Mouse (Mus musculus): ENCODE data around the gene Slc38a10. TPM values are rescaled to one million over a fixed set of nuclear protein-coding genes. Genes with fewer than 3 reads are reported as not detected.

Slc38a10 gene
- polyA plus RNA-seq, 1 experiment from 2014 or later: 108 TPM

DNA sequence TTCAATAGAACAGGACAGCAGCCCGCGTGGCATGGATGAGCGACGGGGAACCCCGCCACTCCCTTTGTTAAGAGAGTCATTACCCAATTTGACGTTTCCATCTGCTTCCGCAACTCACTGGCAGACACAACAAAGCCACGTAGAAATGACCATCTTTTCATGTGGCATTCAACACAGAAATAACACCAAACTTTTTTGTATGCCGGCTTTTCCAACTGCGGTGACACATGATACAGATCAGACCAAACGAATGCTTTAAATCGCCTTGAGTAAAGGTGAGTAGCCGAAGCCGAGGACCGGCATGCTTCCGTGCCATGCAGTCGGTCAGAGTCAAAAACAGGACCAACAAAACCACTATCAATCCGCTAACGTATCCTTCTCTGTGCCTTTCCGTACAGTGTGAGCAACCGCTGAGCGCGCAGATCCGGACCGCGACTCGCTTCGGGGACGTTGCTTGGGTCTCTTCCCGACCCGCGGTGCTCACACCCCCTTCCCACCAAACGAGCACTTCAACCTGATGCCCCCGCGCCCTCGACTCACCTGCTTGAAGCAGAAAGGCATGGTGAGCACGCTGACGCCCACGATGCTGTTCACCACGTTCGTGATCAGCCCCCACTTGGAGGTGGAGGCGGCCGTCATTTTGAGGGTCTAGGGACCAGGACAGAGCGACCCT, 570 bp downstream of the Slc38a10 start:
- Histone ChIP-seq H3K27ac (replicated peaks) (peak overlapping the region; percentile 86), H3K27me3 (no peaks in the 10 kb centered on the region), H3K36me3 (0 out of 2 replicates have a peak, but pooled peaks cover 8% of the 10 kb centered on the region), H3K4me3 (peak overlapping the region; percentile 95), H3K4me2 (peak overlapping the region; percentile 80), H3K4me1 (replicated peaks) (peaks cover 26% of the 10 kb centered on the region), H3K9me3 (no peaks in the 10 kb centered on the region), H3K9ac (peak overlapping the region; percentile 89)
- WGBS: under 1% methylated on average over 44 of the region's 44 CpGs
- peak; percentile 72 for ATAC-seq (ENCODE audit: low read depth)

DNA sequence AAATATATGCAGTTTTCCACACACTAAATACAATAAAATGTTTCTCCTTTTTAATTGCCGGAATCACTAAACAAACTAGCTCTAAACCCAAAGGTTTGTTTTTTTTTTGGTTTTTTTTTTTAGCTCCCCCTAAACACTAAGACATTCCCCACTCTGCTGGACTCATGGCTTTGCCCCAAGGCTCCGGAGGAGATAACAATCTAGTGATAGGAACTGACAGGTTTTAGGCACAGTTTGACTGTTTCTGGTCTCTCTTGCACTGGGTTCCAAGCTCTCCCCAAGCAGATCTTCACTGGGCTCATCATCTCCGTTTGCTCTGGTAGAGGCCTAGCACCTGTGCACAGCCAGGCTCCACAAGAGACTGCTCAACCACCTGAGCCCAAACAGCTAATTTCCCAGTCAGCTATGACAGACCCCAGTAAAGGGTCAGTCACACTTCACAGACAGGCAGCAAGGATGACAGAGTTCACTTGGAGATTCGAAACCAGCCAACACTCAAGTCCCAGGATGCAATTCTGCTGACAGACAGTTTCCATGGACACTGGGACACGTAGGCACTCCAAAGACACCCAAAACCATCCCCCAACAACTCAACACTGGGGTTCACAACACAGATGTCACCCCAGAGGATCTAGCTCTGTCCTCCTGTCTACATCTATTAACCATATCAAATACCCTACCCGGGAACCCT, 1.5 kb downstream of the Slc38a10 start:
- WGBS: 46% methylated on average over 6 of the region's 6 CpGs
- peaks cover 30% of the 10 kb centered on the region for H3K4me1 ChIP-seq (replicated peaks)
- H3K4me2 ChIP-seq: peak overlapping the region; percentile 80
- no peaks in the 10 kb centered on the region for H3K27me3 ChIP-seq
- H3K36me3 ChIP-seq: 0 out of 2 replicates have a peak, but pooled peaks cover 8% of the 10 kb centered on the region
- peak overlapping the region; percentile 95 for H3K4me3 ChIP-seq
- no peak for ATAC-seq (ENCODE audit: low read depth)
- H3K9me3 ChIP-seq: no peaks in the 10 kb centered on the region
- H3K27ac ChIP-seq (replicated peaks): no peak overlapping the region; the same call in 1 of the 2 replicates
- peak overlapping the region; percentile 89 for H3K9ac ChIP-seq

DNA sequence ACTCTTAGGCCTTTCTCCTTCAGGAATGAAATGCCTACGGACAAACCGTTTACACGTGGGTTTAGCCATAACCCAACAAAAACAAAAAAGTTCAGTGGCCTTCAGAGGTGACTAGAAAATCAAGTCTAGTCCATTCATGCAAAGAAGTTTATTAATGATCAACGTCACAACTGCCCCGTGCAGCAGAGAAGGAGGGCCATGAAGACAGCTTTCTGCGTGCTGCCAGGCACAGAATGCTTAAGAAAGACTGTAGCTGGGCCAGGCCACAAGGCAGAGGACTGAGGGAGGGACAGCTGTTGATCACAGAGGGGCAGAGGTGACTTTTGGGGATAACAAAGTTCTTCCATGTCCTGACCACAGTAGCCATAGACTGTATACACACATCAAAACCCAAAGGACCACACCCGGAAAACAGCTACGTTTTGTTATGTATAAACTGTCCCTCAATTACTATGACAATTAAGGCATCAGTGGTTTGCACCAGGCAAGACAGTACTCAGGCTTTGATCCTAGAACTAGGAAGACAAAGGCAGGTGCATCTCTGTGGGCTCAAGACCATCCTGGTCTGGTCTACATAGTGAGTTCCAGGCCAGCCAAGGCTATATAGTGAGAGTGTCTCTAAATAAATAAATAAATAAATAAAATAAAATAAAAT, 2.8 kb downstream of the Slc38a10 start:
- no peak for ATAC-seq (ENCODE audit: low read depth)
- Histone ChIP-seq H3K4me2 (no peak overlapping the region), H3K9me3 (no peaks in the 10 kb centered on the region), H3K27me3 (no peaks in the 10 kb centered on the region), H3K4me1 (replicated peaks) (peaks cover 43% of the 10 kb centered on the region), H3K4me3 (no peak overlapping the region), H3K27ac (replicated peaks) (no peak overlapping the region), H3K36me3 (peaks cover 14% of the 10 kb centered on the region; the same call in 1 of the 2 replicates), H3K9ac (no peak overlapping the region)
- 91% methylated on average over 8 of the region's 8 CpGs for WGBS

DNA sequence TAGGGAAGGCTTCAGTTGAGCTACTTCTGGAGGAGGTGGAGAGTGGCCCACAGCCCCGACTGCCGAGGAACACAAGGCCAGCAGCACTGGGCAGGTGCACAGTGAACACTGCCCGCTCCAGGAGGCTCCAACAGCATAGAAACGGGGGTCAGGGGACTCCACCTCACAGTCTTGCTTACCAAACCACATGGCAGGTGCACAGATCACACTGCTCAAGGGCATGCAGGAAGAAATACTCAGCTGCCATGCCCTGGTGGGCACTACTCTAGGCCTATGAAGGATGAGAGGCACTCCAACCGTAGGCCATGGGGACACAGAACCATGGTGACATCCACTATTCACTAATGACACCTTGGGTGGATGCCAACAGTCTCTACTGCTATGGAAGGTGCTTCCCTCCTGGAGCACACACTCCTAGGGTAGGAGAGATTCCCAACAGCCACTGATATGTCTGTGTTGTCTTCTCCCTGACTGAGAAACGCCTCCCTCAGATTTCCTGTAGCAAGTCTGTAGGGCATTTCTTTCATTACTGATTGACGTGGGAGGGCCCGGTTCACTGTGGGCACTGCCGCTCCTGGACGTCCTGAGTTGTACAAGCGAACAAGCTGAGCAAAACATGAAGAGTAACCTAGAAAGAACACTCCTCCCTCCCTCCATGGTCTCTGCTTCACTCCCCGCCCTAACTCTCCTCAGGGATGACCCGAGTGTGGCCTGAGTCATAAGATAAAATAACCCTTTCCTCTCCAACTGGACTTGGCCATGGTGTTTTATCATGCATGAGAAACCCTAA, 7.2 kb downstream of the Slc38a10 start:
- WGBS: 78% methylated on average over 13 of the region's 13 CpGs
- Histone ChIP-seq H3K36me3 (peaks cover 25% of the 10 kb centered on the region), H3K9ac (no peak overlapping the region), H3K4me2 (no peak overlapping the region), H3K4me1 (replicated peaks) (peaks cover 30% of the 10 kb centered on the region), H3K27ac (replicated peaks) (no peak overlapping the region; the same call in 1 of the 2 replicates), H3K27me3 (no peaks in the 10 kb centered on the region), H3K4me3 (no peak overlapping the region), H3K9me3 (no peaks in the 10 kb centered on the region)
- no peak for ATAC-seq (ENCODE audit: low read depth)

DNA sequence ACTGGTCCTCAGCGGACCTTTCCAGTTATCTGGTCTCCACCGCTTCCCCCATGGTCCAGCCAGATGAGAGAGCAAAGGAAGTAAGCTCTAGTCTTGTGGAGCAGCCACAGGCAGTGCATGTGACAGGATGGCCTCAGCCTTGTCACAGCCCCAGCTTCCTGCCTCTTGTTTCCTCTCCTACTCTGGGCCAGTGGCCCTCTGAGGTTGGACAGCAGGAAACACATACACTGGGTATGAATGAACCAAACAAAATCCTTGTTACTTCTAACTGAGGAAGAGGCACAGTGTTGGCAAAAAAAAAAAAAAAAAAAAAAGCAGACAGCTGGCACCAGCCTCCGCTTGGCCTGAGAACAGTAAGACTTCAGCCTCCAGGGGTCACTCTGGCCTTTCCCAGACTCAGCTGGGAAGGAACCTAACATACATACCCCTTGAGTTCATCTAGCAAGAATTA, 8.5 kb downstream of the Slc38a10 start:
- Histone ChIP-seq H3K27ac (replicated peaks) (peak overlapping the region; percentile 61; the same call in 1 of the 2 replicates), H3K4me1 (replicated peaks) (peaks cover 36% of the 10 kb centered on the region), H3K9ac (peak overlapping the region; percentile 2; the same call in 1 of the 2 replicates), H3K9me3 (no peaks in the 10 kb centered on the region), H3K36me3 (peaks cover 29% of the 10 kb centered on the region), H3K4me3 (no peak overlapping the region), H3K4me2 (no peak overlapping the region), H3K27me3 (no peaks in the 10 kb centered on the region)
- WGBS: 83% methylated on average over 3 of the region's 3 CpGs
- ATAC-seq (ENCODE audit: low read depth): no peak

DNA sequence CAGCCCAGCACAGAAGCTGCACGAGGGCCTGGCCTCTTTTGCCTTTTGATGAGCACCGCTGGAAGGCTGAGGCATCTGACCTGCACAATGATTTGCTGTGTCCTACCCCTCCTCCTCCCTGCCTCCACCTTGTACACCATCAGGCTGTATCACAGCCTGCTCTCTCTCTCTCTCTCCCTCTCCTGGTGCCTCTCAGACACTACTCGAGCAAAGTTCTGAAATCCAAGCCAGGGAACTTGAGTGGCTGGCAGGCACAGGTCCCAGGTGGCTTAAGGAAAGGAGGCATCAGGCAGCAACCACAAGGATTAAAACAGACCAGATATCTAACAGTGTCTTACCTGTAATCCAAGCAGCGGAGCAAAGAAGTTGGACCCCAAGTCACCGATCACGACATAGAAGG, 10.9 kb downstream of the Slc38a10 start:
- Histone ChIP-seq H3K4me2 (no peak overlapping the region), H3K27ac (replicated peaks) (no peak overlapping the region), H3K36me3 (peaks cover 21% of the 10 kb centered on the region), H3K4me3 (no peak overlapping the region), H3K9ac (no peak overlapping the region), H3K27me3 (no peaks in the 10 kb centered on the region), H3K9me3 (no peaks in the 10 kb centered on the region), H3K4me1 (replicated peaks) (peaks cover 55% of the 10 kb centered on the region)
- no peak for ATAC-seq (ENCODE audit: low read depth)
- WGBS: 72% methylated on average over 6 of the region's 6 CpGs

DNA sequence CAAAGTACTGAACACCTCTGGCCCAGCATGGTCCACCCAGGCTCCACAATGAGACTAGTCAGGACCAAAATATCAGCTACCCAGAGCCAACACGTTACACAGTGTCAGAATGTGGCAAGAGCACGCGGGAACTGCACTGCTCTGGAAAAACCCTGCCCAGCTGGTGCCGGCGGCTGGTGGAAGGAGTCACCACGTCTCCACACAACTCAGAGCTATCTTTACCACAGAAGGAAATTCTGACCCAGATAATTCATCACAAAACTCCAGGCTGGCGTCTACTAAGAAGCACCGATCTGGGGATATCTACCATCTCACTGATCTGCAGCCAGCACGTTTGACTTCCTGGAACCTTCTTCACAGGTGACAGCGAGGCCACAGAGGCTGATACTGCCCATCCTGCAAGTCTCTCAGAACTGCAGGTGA, 11.8 kb downstream of the Slc38a10 start:
- Histone ChIP-seq H3K36me3 (peaks cover 27% of the 10 kb centered on the region), H3K27ac (replicated peaks) (no peak overlapping the region), H3K4me3 (no peak overlapping the region), H3K4me2 (no peak overlapping the region), H3K27me3 (no peaks in the 10 kb centered on the region), H3K9ac (no peak overlapping the region), H3K9me3 (no peaks in the 10 kb centered on the region), H3K4me1 (replicated peaks) (peaks cover 48% of the 10 kb centered on the region)
- ATAC-seq (ENCODE audit: low read depth): no peak
- 83% methylated on average over 10 of the region's 10 CpGs for WGBS

DNA sequence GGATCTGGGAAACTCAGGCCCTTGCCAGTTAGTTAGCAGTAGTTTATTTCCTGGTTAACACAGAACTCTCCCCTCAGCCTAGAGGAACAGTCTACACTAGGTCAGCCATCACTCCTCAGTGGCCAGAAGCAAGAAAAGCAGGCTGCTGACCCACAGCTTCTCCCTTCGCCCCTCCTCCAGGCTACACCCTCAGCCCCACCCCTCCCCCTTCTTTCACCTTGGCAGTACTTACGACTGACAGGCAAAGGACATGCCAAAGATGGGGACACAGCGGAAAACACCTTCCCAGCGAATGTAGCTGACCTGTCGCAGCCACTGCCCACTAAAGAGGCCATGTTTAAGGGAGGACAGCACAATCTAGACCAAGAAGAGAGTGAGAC, 13.5 kb downstream of the Slc38a10 start:
- H3K4me3 ChIP-seq: no peak overlapping the region
- no peaks in the 10 kb centered on the region for H3K27me3 ChIP-seq
- H3K36me3 ChIP-seq: peaks cover 36% of the 10 kb centered on the region
- no peak overlapping the region for H3K27ac ChIP-seq (replicated peaks)
- 0 out of 2 replicates have a peak overlapping the region, but pooled peaks have one; percentile 12 for H3K9ac ChIP-seq
- WGBS: 67% methylated on average over 5 of the region's 5 CpGs
- no peaks in the 10 kb centered on the region for H3K9me3 ChIP-seq
- H3K4me1 ChIP-seq (replicated peaks): peaks cover 33% of the 10 kb centered on the region
- H3K4me2 ChIP-seq: no peak overlapping the region
- no peak for ATAC-seq (ENCODE audit: low read depth)

DNA sequence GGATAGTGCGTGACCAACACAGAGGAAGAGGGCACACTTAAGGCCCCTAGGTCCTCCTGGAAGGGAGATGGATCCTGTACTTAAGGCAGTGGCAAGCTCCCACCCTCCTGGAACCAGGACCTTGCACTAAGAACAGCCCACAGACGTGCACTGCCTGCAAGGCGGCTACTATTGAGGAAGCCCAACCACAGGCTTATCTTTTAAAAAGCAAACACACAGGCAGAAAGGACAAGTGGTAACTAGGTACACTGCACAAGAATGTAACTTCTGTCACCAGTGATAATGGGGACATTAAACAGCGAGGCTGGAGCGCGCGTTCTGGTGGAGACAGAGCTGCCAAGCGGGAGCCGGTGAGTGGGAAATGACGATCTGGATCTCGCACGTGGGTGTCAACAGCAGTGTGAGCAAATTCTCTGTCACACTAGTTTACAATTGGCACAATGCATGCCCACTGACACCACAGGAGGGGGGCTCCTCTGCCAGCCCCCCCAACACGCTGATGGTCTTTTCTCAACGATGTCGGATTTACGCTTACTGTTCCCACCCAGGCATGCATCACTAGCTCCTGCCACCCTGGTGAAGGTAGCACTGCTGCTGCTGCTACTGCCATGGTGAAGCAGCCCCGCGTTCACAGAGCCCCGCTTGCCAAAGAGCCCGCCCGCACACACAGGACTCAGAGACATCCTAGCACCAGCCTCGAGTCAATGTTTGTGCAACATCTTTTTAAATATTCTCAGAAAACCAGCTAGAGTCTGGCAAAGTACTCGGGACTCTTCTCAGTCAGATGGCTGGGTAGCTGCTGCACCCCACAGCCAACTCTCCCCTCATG, 14.1 kb downstream of the Slc38a10 start:
- no peak overlapping the region for H3K4me2 ChIP-seq
- H3K9ac ChIP-seq: 0 out of 2 replicates have a peak overlapping the region, but pooled peaks have one; percentile 12
- H3K4me3 ChIP-seq: no peak overlapping the region
- no peak for ATAC-seq (ENCODE audit: low read depth)
- H3K27ac ChIP-seq (replicated peaks): 0 out of 2 replicates have a peak overlapping the region, but pooled peaks have one; percentile 23
- peaks cover 27% of the 10 kb centered on the region for H3K4me1 ChIP-seq (replicated peaks)
- WGBS: 57% methylated on average over 23 of the region's 23 CpGs
- peaks cover 42% of the 10 kb centered on the region for H3K36me3 ChIP-seq
- H3K9me3 ChIP-seq: no peaks in the 10 kb centered on the region
- H3K27me3 ChIP-seq: no peaks in the 10 kb centered on the region

DNA sequence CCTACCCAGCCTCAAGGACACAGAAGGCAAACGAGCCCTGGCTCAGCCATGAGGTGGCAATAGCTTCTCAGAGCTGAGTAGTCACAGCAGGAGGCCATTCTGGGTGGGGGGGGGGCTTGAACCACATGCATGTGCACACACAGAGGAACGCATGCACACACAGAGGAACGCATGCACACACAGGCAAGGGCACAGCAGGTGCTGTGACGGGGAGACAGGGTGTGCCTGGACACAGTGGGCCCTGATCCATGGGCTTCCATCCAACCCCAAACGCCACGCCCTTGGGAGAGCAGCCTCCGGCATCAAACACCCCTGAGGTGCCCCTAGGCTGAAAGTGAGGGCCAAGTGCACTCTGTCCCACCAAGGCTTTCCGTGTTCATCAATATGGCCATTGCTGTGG, 15.0 kb downstream of the Slc38a10 start:
- no peak overlapping the region for H3K27ac ChIP-seq (replicated peaks)
- H3K27me3 ChIP-seq: no peaks in the 10 kb centered on the region
- H3K4me3 ChIP-seq: no peak overlapping the region
- H3K4me1 ChIP-seq (replicated peaks): peaks cover 27% of the 10 kb centered on the region
- H3K9ac ChIP-seq: no peak overlapping the region
- 76% methylated on average over 8 of the region's 8 CpGs for WGBS
- H3K36me3 ChIP-seq: peaks cover 50% of the 10 kb centered on the region
- no peak overlapping the region for H3K4me2 ChIP-seq
- no peak for ATAC-seq (ENCODE audit: low read depth)
- H3K9me3 ChIP-seq: no peaks in the 10 kb centered on the region

All from neural tube, embryonic 13.5 days (tissue).